Mouse (Mus musculus): ENCODE data around the gene Lingo1. TPM values are rescaled to one million over a fixed set of nuclear protein-coding genes. Genes with fewer than 3 reads are reported as not detected.
A peak's percentile ranks its signal among the peaks of the same experiment; 100 is the strongest.

Gene Lingo1
- total and polyA plus RNA-seq, 2 experiments: under 0.01 to 0.27 TPM

- no peak for DNase-seq (ENCODE audit: extremely low read depth, low read depth, low spot score)
- no peak overlapping the region for H3K4me3 ChIP-seq (ENCODE audit: insufficient read depth, low read depth, low read length)
- no peaks in the 10 kb centered on the region for H3K4me1 ChIP-seq (ENCODE audit: control insufficient read depth, insufficient read depth, low read length)
- 58% methylated on average over 7 of the region's 7 CpGs for WGBS
- H3K79me2 ChIP-seq (ENCODE audit: control insufficient read depth, insufficient read depth, low read length): no peaks in the 10 kb centered on the region
- H3K27ac ChIP-seq (replicated peaks; ENCODE audit: insufficient read depth, low read depth, low read length): no peak overlapping the region
- H3K27me3 ChIP-seq (ENCODE audit: control insufficient read depth, insufficient read depth, low read length): no peaks in the 10 kb centered on the region
- no peaks in the 10 kb centered on the region for H3K36me3 ChIP-seq (ENCODE audit: control insufficient read depth, insufficient read depth, low read length)
- no peak for TF ChIP-seq CTCF (IDR thresholded peaks at IDR 0.05; ENCODE audit: low read depth, low read length)
- TF ChIP-seq POLR2A (IDR thresholded peaks at IDR 0.05; ENCODE audit: extremely low read depth, insufficient read depth, low read length): no peak
- no peak overlapping the region for H3K9ac ChIP-seq (ENCODE audit: low read depth, low read length)
Observed at GRCm38 (mm10) chr9:56775161-56775934, 20.9 kb downstream of the Lingo1 start.

GRCm38 (mm10) chr9:56774231-56774630 is 22.0 kb downstream of the Lingo1 start:
- Histone ChIP-seq H3K36me3 (ENCODE audit: control insufficient read depth, insufficient read depth, low read length) (no peaks in the 10 kb centered on the region), H3K9ac (ENCODE audit: low read depth, low read length) (no peak overlapping the region), H3K27ac (replicated peaks; ENCODE audit: insufficient read depth, low read depth, low read length) (no peak overlapping the region), H3K4me3 (ENCODE audit: insufficient read depth, low read depth, low read length) (no peak overlapping the region), H3K4me1 (ENCODE audit: control insufficient read depth, insufficient read depth, low read length) (no peaks in the 10 kb centered on the region), H3K79me2 (ENCODE audit: control insufficient read depth, insufficient read depth, low read length) (no peaks in the 10 kb centered on the region), H3K27me3 (ENCODE audit: control insufficient read depth, insufficient read depth, low read length) (no peaks in the 10 kb centered on the region)
- 32% methylated on average over 6 of the region's 6 CpGs for WGBS
- TF ChIP-seq CTCF (IDR thresholded peaks at IDR 0.05; ENCODE audit: low read depth, low read length) (peak; percentile 83), POLR2A (IDR thresholded peaks at IDR 0.05; ENCODE audit: extremely low read depth, insufficient read depth, low read length) (no peak)
- DNase-seq (ENCODE audit: extremely low read depth, low read depth, low spot score): peak; percentile 6

- Histone ChIP-seq H3K79me2 (ENCODE audit: control insufficient read depth, insufficient read depth, low read length) (no peaks in the 10 kb centered on the region), H3K9ac (ENCODE audit: low read depth, low read length) (no peak overlapping the region), H3K27ac (replicated peaks; ENCODE audit: insufficient read depth, low read depth, low read length) (no peak overlapping the region), H3K27me3 (ENCODE audit: control insufficient read depth, insufficient read depth, low read length) (no peaks in the 10 kb centered on the region), H3K36me3 (ENCODE audit: control insufficient read depth, insufficient read depth, low read length) (no peaks in the 10 kb centered on the region), H3K4me1 (ENCODE audit: control insufficient read depth, insufficient read depth, low read length) (no peaks in the 10 kb centered on the region), H3K4me3 (ENCODE audit: insufficient read depth, low read depth, low read length) (no peak overlapping the region)
- TF ChIP-seq POLR2A (IDR thresholded peaks at IDR 0.05; ENCODE audit: extremely low read depth, insufficient read depth, low read length) (no peak), CTCF (IDR thresholded peaks at IDR 0.05; ENCODE audit: low read depth, low read length) (no peak)
- DNase-seq (ENCODE audit: extremely low read depth, low read depth, low spot score): no peak
- 82% methylated on average over 7 of the region's 7 CpGs for WGBS
Observed at GRCm38 (mm10) chr9:56773666-56774065, 22.6 kb downstream of the Lingo1 start.

DNA sequence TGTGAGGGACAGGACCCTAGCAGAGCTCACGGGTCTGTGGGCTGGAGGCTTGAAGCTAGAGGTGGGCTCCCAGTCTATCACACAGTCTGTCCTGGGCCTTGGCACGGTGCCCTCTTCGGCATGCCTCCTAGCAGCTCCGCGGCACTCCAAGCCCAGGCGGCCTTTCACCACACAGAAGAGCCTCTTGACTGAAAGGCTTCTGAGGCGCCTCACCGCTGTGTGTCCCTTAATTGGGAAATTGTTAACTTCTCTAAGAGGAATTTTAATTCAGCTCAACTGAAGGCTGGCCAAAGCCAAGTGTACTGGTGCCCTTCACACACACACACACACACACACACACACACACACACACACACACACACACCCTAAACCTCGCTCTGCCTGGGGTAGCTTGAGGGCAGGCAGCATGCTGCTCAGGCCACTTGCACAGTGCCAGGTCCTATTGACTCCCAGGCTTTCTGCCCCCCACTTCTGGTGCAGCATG is 28.6 kb downstream of the Lingo1 start:
- TF ChIP-seq POLR2A (IDR thresholded peaks at IDR 0.05; ENCODE audit: extremely low read depth, insufficient read depth, low read length) (no peak), CTCF (IDR thresholded peaks at IDR 0.05; ENCODE audit: low read depth, low read length) (no peak)
- DNase-seq (ENCODE audit: extremely low read depth, low read depth, low spot score): no peak
- Histone ChIP-seq H3K9ac (ENCODE audit: low read depth, low read length) (no peak overlapping the region), H3K27ac (replicated peaks; ENCODE audit: insufficient read depth, low read depth, low read length) (no peak overlapping the region), H3K79me2 (ENCODE audit: control insufficient read depth, insufficient read depth, low read length) (no peaks in the 10 kb centered on the region), H3K27me3 (ENCODE audit: control insufficient read depth, insufficient read depth, low read length) (no peaks in the 10 kb centered on the region), H3K4me3 (ENCODE audit: insufficient read depth, low read depth, low read length) (no peak overlapping the region), H3K4me1 (ENCODE audit: control insufficient read depth, insufficient read depth, low read length) (no peaks in the 10 kb centered on the region), H3K36me3 (ENCODE audit: control insufficient read depth, insufficient read depth, low read length) (no peaks in the 10 kb centered on the region)
- WGBS: 82% methylated on average over 9 of the region's 9 CpGs

GRCm38 (mm10) chr9:56766629-56767357 is 29.5 kb downstream of the Lingo1 start:
- H3K9ac ChIP-seq (ENCODE audit: low read depth, low read length): no peak overlapping the region
- no peak for DNase-seq (ENCODE audit: extremely low read depth, low read depth, low spot score)
- no peak overlapping the region for H3K27ac ChIP-seq (replicated peaks; ENCODE audit: insufficient read depth, low read depth, low read length)
- H3K27me3 ChIP-seq (ENCODE audit: control insufficient read depth, insufficient read depth, low read length): no peaks in the 10 kb centered on the region
- TF ChIP-seq POLR2A (IDR thresholded peaks at IDR 0.05; ENCODE audit: extremely low read depth, insufficient read depth, low read length): no peak
- TF ChIP-seq CTCF (IDR thresholded peaks at IDR 0.05; ENCODE audit: low read depth, low read length): no peak
- no peaks in the 10 kb centered on the region for H3K36me3 ChIP-seq (ENCODE audit: control insufficient read depth, insufficient read depth, low read length)
- H3K79me2 ChIP-seq (ENCODE audit: control insufficient read depth, insufficient read depth, low read length): no peaks in the 10 kb centered on the region
- 50% methylated on average over 11 of the region's 11 CpGs for WGBS
- H3K4me1 ChIP-seq (ENCODE audit: control insufficient read depth, insufficient read depth, low read length): no peaks in the 10 kb centered on the region
- no peak overlapping the region for H3K4me3 ChIP-seq (ENCODE audit: insufficient read depth, low read depth, low read length)

Data from liver, adult 2 months (tissue).